Mouse (Mus musculus) adrenal gland (tissue): ENCODE results near the gene Zfp426.

ENCODE experiments used
- intact Hi-C: fragments of 180-260 bp; cut with DNase I; formaldehyde crosslinking; loops from one replicate; pipeline ENCODE4 v1.15.1; 2025
- long read RNA-seq, 2 experiments: library from polyadenylated mRNA; unstranded; transcript quantifications; one replicate each; pipeline ENCODE4 v2.0.0; 2020; ENCODE audit warnings: borderline replicate concordance in 1 of 2; ENCODE audit not compliant: insufficient replicate concordance in 1 of 2

Zfp426 gene
- long read RNA-seq, experiment 1, partial matches to known transcripts: 2 of 3 reads
- long read RNA-seq, experiment 1, other reads (novel, unspliced or antisense): 1 of 3 reads
- long read RNA-seq, experiment 2, partial matches to known transcripts: 4 of 13 reads
- long read RNA-seq, experiment 2, other reads (novel, unspliced or antisense): 8 of 13 reads

DNA sequence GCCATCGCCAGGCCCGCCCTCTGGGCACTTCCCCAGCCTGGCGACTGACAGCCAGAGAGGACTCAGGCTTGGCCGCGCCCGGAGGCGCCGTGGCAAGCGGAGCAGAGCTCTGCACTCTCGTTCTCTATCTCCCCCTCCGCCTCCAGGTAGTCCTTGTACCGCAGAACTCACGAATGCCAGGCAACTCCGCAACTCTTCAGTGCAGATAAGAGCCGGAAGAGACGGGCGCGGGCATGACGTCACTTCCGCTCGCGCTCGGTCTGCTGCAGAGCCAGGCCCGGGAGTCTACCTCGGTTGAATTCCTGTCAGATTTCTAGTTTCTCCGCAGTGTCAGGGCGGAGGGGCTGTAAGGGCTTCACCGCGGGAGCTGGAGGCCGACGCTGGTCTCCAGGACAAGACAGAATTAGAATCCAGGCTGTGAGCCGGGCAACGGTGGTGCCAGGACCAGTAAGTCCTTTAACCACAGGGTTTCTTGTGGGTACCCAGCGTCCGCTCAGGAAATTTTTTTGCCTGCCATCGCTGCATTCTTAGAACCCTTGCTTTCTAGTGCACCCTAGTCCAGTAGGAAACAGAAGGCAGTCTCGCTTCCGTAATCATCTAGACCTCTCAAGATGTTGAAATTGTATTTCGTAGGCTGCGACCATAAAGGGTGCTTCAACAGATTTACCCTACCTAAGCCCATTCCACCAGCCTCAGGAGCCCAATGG, at the start of gene Zfp426:
Gene Zfp426 (minus strand): TSS at position 220 of the 707 bp plus-strand sequence.
- intact Hi-C loops: no loop called here

GRCm38 (mm10) chr9:20536598-20536997, 44.1 kb upstream of the Zfp426 start:
- intact Hi-C loops: no loop called here

DNA sequence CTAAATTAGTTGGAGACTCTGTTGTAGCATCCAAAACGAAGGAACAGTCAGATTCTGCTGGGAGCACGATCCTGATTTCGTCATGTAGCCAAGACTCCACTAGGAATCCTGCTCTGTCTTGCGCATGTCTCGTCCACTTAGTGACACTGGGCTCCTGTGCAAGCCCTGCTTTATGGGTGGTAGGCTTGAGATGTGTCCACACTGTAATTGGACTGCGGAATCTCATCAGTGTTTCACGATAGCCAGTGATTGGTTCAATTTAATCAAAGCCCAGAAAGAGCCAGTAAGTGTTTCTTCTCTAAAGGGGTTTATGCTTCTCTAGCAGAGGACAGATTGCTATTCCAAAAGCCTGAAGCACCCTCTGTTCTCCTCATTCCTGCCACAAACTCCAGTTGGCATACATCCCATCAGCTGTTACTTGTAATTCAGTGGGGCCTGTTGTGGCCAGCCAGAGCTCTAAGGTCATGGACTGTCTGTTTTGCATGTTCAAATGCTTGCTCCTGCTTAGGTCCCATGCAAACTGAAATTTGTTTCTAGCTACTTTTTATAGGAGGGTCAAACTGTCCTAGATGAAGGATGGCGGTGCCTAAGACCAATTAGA, 41.9 kb upstream of the Zfp426 start:
- intact Hi-C loops: no loop called here

DNA sequence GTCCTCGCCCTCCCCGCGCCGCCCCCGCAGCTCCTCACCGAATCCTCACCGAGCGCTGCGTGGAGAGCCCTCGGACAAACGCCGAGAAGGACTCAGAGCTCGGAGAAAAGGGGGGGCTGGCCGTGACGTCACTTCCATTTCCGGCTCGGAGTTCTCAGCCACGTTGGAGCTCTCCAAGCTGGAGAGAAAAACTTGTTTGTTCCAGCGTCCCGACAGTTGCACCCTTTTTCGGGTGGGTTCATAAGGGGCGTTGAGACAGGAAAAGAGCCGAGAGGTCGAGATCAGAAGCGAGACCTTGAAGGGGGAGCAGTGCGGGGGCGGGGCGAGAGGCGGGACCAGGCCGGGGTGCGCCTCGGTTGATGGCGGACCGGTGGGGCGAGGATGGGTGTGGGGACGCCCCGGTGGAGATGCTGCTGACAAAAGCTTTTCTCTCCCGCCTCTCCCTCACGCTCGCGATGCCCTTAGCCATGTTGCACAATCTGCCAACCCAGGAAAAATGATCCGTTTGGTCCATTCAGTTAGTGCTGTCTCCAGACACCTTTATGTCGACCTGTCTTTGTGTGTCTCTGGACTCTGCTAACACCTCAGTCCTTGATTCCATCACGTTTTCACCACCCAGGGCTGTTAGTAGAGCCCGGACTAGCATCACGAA, 28.9 kb upstream of the Zfp426 start, which contains the start of gene Zfp266:
Gene Zfp266 (minus strand): TSS at position 112 of the 652 bp plus-strand sequence.
- intact Hi-C loops: no loop called here

GRCm38 (mm10) chr9:20520531-20521210, 28.1 kb upstream of the Zfp426 start:
- intact Hi-C loops: no loop called here

- intact Hi-C loops: no loop called here
Observed at GRCm38 (mm10) chr9:20519949-20520348, 27.4 kb upstream of the Zfp426 start.

DNA sequence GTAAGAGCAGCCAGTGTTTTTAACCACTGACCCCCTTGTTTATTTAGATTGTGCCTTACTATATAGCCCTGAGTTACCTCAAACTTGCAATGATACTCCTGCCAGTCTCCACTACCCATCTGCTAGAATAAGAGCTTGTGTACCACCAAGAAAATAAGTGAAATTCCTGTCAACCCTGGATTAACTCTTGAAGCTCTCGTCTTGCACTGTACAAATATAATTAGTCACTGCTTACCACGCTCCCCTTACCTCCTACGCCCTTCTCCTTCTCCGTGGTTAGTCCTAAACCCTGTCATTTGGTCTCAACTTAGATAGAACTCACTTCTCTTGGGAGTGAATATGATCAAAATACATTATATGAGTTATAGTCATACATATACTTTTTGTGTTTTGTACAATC, 26.2 kb upstream of the Zfp426 start:
- intact Hi-C loops: no loop called here

GRCm38 (mm10) chr9:20517727-20518126, 25.2 kb upstream of the Zfp426 start:
- intact Hi-C loops: no loop called here

DNA sequence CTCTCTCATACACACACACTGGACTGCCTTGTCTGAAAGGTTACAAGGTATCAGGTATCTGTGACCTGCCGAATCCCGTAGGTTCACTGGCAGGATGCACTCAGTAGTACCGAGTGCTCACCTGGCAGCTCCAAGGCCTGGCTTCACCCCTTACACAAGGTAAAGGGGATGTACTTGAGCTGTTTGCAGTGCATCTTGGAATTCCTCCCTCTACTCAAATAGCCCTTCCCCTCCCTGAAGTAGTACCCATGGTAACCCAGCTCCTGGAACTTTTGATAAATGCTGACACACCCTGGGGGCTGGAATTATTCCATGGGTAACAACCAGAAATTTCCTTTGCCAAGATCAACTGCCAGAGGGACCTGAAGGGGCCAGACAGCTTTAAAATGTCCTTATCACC, 21.5 kb upstream of the Zfp426 start:
- intact Hi-C loops: no loop called here

DNA sequence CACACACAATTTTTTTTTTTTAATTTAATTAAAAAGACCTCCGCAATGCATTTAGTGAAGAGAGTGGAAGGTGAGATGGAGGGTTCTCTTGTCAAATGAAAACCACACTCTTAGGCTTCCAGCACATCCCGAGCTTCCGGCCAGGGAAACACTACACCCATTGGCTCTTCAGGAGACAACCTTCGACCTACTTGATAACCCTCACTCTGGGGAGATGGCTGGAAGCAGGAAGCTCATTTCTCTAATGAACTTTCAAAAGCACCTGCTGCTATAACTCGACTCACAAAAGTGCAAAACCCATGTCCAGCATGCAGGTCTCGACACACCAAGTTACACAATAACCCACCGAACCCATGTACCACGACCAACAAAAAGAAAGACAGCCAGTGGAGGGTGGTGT, 20.2 kb upstream of the Zfp426 start:
- intact Hi-C loops: no loop called here

DNA sequence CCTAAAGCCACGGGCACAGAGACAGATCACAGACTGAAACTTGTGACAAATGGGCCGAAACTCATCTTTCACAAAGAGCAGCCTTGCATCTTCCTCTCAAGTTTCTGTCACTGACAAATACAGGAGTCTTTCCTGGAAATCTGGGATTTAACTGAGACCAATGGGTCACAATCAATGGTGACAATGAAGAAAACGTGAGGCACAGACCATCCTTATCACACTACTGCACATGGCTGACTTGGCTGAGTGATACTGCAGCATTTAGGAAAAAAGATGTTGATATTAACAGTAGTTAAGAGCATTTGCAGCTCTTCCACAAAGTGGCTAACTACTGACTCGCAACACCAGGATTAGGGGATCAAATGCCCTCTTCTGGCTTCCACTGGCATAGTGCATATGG, 19.1 kb upstream of the Zfp426 start:
- intact Hi-C loops: no loop called here

GRCm38 (mm10) chr9:20510346-20510745, 17.8 kb upstream of the Zfp426 start:
- intact Hi-C loops: no loop called here

GRCm38 (mm10) chr9:20509676-20510075, 17.1 kb upstream of the Zfp426 start:
- intact Hi-C loops: no loop called here

DNA sequence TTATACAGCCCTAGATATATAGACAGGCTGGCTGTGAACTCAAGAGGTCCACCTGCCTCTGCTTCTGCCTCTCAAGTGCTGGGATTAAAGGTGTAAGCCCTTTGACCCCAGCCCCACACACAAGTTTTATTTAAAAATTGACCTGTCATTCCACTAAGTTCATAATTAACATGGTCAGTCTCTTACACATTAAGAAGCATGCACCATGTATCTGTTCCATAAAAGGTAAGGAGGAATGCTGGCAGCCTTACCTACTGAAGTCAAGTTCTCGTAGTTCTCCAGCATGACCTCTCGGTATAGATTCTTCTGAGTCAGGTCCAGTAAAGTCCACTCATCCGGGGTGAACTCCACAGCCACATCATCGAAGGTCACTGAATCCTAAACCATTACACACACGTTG, 12.3 kb upstream of the Zfp426 start:
- intact Hi-C loops: no loop called here

- intact Hi-C loops: no loop called here
Observed at GRCm38 (mm10) chr9:20493281-20493680, 735 bp upstream of the Zfp426 start.

GRCm38 (mm10) chr9:20491858-20492526, 554 bp downstream of the Zfp426 start:
- intact Hi-C loops: no loop called here

DNA sequence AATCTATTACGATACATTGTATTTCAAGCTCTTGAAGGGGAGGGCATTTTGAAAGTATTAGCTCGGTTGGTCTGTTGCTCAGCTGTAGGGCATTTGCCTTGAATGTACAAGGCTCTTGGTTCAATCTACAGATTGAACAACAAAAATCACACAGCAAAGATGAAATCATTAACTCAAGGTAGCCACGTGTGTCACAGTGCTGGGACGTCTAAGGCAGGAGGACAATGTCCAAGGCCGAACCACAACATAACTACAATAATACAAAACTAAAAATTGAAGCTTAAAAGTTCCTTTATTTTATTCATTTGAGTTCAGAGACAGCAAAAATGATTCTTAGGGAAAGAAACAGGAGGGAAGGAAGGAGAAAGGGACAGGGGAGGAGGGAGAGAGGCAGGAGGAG, 3.0 kb downstream of the Zfp426 start:
- intact Hi-C loops: no loop called here

- intact Hi-C loops: no loop called here
Observed at GRCm38 (mm10) chr9:20479396-20479795, 13.2 kb downstream of the Zfp426 start.

GRCm38 (mm10) chr9:20476632-20477031, 15.9 kb downstream of the Zfp426 start:
- intact Hi-C loops: no loop called here

DNA sequence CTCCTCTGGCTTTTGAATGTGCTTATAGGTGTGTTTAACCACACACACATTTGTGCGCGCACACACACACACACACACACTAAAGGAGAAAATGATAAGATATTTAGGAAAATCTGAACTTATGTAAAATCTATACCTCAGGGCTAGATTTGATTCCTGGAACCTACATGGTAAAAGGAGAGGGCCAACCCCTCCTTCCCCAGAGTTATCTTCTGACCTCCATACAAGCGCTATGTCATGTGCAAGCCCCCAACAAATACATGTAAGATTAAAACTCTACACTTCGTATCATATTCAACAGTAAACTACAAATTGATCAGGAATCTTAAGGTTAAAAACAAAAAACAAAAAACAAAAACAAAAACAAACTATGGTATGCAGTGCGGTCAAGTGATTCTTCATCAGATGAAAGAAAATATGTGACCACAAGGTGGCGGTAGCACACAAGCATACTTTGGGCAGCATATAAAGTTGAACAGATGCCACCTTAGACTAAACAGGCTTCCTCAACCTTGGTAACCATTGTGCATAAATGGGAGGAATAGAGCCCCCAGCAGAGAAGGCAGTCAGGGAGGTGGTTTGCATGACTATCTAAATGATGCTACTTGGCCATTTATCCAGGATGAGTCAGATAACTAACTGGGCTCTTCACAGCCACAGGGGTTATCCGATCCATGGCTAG, 25.6 kb downstream of the Zfp426 start:
- intact Hi-C loops: loop anchor here (2.0 to 10.0 kb wide), 4 partner anchors 78 to 258 kb away; partner anchors contain the start of genes Fbxl12, Ubl5 and Zfp846
